Mouse (Mus musculus): ENCODE results near the gene Serpinb1a. TPM values are rescaled to one million over a fixed set of nuclear protein-coding genes. Genes with fewer than 3 reads are reported as not detected.

The Serpinb1a gene
- total and polyA plus RNA-seq, 2 experiments: 5.1 to 11.2 TPM

DNA sequence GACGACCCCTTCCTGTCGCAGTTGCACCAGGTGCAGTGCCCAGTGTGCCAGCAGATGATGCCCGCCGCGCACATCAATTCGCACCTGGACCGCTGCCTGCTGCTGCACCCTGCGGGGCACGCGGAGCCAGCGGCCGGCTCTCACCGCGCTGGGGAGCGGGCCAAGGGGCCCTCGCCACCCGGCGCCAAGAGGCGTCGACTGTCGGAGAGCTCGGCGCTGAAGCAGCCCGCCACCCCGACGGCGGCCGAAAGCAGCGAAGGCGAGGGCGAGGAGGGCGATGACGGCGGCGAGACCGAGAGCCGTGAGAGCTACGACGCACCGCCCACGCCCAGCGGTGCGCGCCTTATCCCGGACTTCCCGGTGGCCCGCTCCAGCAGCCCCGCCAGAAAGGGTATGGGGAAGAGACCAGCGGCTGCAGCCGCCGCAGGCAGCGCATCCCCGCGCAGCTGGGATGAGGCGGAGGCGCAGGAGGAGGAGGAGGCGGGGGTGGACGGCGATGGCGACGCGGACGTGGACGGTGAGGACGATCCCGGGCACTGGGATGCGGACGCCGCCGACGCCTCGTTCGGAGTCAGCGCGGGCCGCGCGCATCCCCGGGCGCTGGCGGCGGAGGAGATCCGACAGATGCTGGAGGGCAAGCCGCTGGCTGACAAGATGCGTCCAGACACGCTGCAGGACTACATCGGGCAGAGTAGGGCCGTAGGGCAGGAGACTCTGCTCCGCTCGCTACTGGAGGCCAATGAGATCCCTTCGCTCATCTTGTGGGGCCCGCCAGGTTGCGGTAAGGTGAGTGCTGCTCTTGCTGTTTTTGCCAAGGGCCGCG, 48.5 kb downstream of the Serpinb1a start, which contains the start of gene D930007J09Rik:
D930007J09Rik (minus strand) TSS at position 591 of the 823 bp plus-strand sequence.
- DNase-seq (ENCODE audit: extremely low read depth, low read depth, low spot score): no peak
- Histone ChIP-seq H3K36me3 (ENCODE audit: control insufficient read depth, insufficient read depth, low read length) (peaks cover 9% of the 10 kb centered on the region), H3K27me3 (ENCODE audit: control insufficient read depth, insufficient read depth, low read length) (no peaks in the 10 kb centered on the region), H3K4me3 (ENCODE audit: insufficient read depth, low read depth, low read length) (peak within 1 kb of the TSS; percentile 76), H3K79me2 (ENCODE audit: control insufficient read depth, insufficient read depth, low read length) (peaks cover 17% of the 10 kb centered on the region), H3K9ac (ENCODE audit: low read depth, low read length) (peak within 1 kb of the TSS; percentile 88), H3K27ac (replicated peaks; ENCODE audit: insufficient read depth, low read depth, low read length) (peak within 1 kb of the TSS; percentile 74), H3K4me1 (ENCODE audit: control insufficient read depth, insufficient read depth, low read length) (peaks cover 7% of the 10 kb centered on the region; the same call in 1 of the 2 replicates)
- under 1% methylated on average over 92 of the region's 95 CpGs for WGBS
- TF ChIP-seq POLR2A (IDR thresholded peaks at IDR 0.05; ENCODE audit: extremely low read depth, insufficient read depth, low read length) (no peak), CTCF (IDR thresholded peaks at IDR 0.05; ENCODE audit: low read depth, low read length) (no peak)

DNA sequence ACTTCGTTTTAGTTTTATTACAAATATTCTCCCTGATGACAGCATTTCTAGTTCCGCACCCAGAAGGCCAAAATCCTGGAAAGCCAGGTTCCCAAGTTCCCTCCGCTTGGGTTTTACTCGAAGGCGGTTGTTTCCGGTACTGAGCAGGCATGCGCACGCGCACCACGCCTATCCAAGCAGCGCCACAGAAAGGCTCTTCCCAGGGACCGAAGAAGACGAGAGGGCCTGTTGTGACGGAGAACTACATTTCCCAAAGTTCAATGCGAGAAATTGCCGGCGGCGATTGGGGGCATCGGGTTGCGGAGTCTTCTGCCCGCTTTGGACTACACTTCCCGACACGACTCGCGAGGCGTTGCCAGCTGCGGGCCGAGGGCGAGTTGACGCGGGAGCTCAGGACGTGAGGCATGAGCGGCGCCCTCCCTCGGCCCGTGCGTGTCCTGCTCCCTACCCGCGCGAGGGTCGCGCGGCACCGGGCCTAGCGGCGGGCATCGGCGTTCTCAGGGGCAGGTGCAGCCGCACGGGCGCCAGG, 49.2 kb downstream of the Serpinb1a start, which contains the start of gene Wrnip1:
Wrnip1 (plus strand) TSS at position 346 of the 529 bp plus-strand sequence.
- TF ChIP-seq CTCF (IDR thresholded peaks at IDR 0.05; ENCODE audit: low read depth, low read length) (peak; percentile 27; the same call in 1 of the 2 replicates), POLR2A (IDR thresholded peaks at IDR 0.05; ENCODE audit: extremely low read depth, insufficient read depth, low read length) (0 out of 2 replicates have a peak, but pooled peaks have one; percentile 58)
- Histone ChIP-seq H3K27ac (replicated peaks; ENCODE audit: insufficient read depth, low read depth, low read length) (peak within 1 kb of the TSS; percentile 74), H3K36me3 (ENCODE audit: control insufficient read depth, insufficient read depth, low read length) (peaks cover 8% of the 10 kb centered on the region), H3K4me1 (ENCODE audit: control insufficient read depth, insufficient read depth, low read length) (peaks cover 7% of the 10 kb centered on the region; the same call in 1 of the 2 replicates), H3K4me3 (ENCODE audit: insufficient read depth, low read depth, low read length) (peak within 1 kb of the TSS; percentile 76), H3K9ac (ENCODE audit: low read depth, low read length) (peak within 1 kb of the TSS; percentile 88), H3K79me2 (ENCODE audit: control insufficient read depth, insufficient read depth, low read length) (peaks cover 17% of the 10 kb centered on the region), H3K27me3 (ENCODE audit: control insufficient read depth, insufficient read depth, low read length) (no peaks in the 10 kb centered on the region)
- peak; percentile 99 for DNase-seq (ENCODE audit: extremely low read depth, low read depth, low spot score)
- WGBS: under 1% methylated on average over 51 of the region's 51 CpGs

DNA sequence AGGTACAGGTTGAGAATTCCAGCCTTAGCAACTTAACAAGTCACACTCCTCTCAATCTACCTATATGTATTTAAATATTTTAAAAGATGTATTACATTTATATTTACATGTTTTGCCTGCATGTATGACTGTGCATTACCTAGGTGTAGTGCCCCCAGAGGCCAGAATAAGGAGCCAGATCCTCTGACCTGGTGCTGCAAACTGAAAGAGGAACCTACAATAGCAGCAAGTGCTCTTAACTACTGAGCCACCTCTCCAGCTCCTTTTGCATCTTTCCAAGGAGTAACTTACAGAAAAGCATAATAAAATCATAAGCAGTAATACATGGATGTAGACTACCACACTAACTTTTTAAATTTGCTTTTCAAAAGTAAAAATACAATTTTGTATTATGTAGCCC, 50.1 kb downstream of the Serpinb1a start:
- H3K27me3 ChIP-seq (ENCODE audit: control insufficient read depth, insufficient read depth, low read length): no peaks in the 10 kb centered on the region
- H3K4me3 ChIP-seq (ENCODE audit: insufficient read depth, low read depth, low read length): no peak overlapping the region
- DNase-seq (ENCODE audit: extremely low read depth, low read depth, low spot score): no peak
- no peak for TF ChIP-seq POLR2A (IDR thresholded peaks at IDR 0.05; ENCODE audit: extremely low read depth, insufficient read depth, low read length)
- no peak for TF ChIP-seq CTCF (IDR thresholded peaks at IDR 0.05; ENCODE audit: low read depth, low read length)
- H3K9ac ChIP-seq (ENCODE audit: low read depth, low read length): no peak overlapping the region
- H3K79me2 ChIP-seq (ENCODE audit: control insufficient read depth, insufficient read depth, low read length): peaks cover 17% of the 10 kb centered on the region
- H3K4me1 ChIP-seq (ENCODE audit: control insufficient read depth, insufficient read depth, low read length): peaks cover 7% of the 10 kb centered on the region; the same call in 1 of the 2 replicates
- H3K27ac ChIP-seq (replicated peaks; ENCODE audit: insufficient read depth, low read depth, low read length): no peak overlapping the region
- peaks cover 3% of the 10 kb centered on the region for H3K36me3 ChIP-seq (ENCODE audit: control insufficient read depth, insufficient read depth, low read length)

DNA sequence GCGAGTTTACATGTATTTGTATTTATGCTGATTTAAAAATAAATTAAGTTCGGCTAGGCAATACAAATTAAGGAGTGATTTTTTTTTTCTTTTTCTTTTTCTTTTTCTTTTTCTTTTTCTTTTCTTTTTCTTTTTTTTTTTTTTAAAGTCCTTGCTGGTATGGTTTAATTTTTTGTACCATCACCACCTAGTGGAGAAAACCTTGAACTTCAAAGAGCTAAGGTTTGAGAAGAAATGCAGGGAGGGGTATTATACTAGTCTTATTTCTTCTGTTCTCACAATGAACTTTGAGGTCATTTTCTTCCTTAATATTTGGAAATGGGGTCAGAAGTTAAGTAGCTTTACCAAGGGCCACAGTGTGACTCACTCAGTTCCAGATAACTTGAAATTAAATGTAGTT, 51.9 kb downstream of the Serpinb1a start:
- no peak overlapping the region for H3K27ac ChIP-seq (replicated peaks; ENCODE audit: insufficient read depth, low read depth, low read length)
- peaks cover 14% of the 10 kb centered on the region for H3K4me1 ChIP-seq (ENCODE audit: control insufficient read depth, insufficient read depth, low read length)
- H3K27me3 ChIP-seq (ENCODE audit: control insufficient read depth, insufficient read depth, low read length): no peaks in the 10 kb centered on the region
- 70% methylated on average over 2 of the region's 2 CpGs for WGBS
- H3K36me3 ChIP-seq (ENCODE audit: control insufficient read depth, insufficient read depth, low read length): no peaks in the 10 kb centered on the region
- peak; percentile 41 for DNase-seq (ENCODE audit: extremely low read depth, low read depth, low spot score)
- H3K79me2 ChIP-seq (ENCODE audit: control insufficient read depth, insufficient read depth, low read length): peaks cover 17% of the 10 kb centered on the region
- H3K4me3 ChIP-seq (ENCODE audit: insufficient read depth, low read depth, low read length): no peak overlapping the region
- H3K9ac ChIP-seq (ENCODE audit: low read depth, low read length): no peak overlapping the region
- TF ChIP-seq POLR2A (IDR thresholded peaks at IDR 0.05; ENCODE audit: extremely low read depth, insufficient read depth, low read length) (no peak), CTCF (IDR thresholded peaks at IDR 0.05; ENCODE audit: low read depth, low read length) (peak; percentile 33)

DNA sequence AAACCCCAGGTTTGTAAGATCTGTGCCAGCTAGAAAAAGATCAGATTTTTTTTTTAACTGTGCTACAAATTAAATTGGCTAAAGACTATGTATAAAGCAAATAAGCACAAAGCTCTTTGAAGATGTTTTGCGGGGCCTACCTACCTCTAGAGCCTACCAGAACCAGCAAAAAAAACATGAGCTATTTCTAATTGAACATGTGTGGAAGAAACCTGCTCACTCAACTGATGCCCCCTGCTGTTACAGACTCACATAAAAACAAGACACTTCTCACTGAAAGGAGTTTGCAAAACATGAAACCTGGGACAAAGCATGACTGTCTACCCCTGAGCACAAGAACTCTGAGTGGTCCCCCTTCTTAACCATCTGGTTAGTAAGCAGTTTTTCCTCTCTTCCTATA, 53.9 kb downstream of the Serpinb1a start:
- H3K4me1 ChIP-seq (ENCODE audit: control insufficient read depth, insufficient read depth, low read length): peaks cover 10% of the 10 kb centered on the region
- peak; percentile 35 for DNase-seq (ENCODE audit: extremely low read depth, low read depth, low spot score)
- no peaks in the 10 kb centered on the region for H3K79me2 ChIP-seq (ENCODE audit: control insufficient read depth, insufficient read depth, low read length)
- 90% methylated on average over 1 of the region's 1 CpGs for WGBS
- H3K4me3 ChIP-seq (ENCODE audit: insufficient read depth, low read depth, low read length): no peak overlapping the region
- TF ChIP-seq POLR2A (IDR thresholded peaks at IDR 0.05; ENCODE audit: extremely low read depth, insufficient read depth, low read length): no peak
- H3K36me3 ChIP-seq (ENCODE audit: control insufficient read depth, insufficient read depth, low read length): no peaks in the 10 kb centered on the region
- H3K27ac ChIP-seq (replicated peaks; ENCODE audit: insufficient read depth, low read depth, low read length): no peak overlapping the region
- H3K9ac ChIP-seq (ENCODE audit: low read depth, low read length): no peak overlapping the region
- H3K27me3 ChIP-seq (ENCODE audit: control insufficient read depth, insufficient read depth, low read length): no peaks in the 10 kb centered on the region
